Mouse (Mus musculus) kidney, postnatal 4 days (tissue): ENCODE measurements around the gene Gper1.
"Not testable (repeated sequence)": the region's sequence is repeated elsewhere in the genome, so short reads cannot be mapped to it uniquely, and the experiment has no call there.

Source experiments
- DNase-seq, 2 experiments: peaks; one replicate each; pipeline ENCODE4 v3.0.0; 2021; ENCODE audit warnings: mixed read lengths in 2 of 2

Gper1 gene

GRCm38 (mm10) chr5:139390324-139391119 is 32.4 kb upstream of the Gper1 start:
- DNase-seq: not testable (repeated sequence)

- DNase-seq: peak; percentile 55 to 73
Observed at GRCm38 (mm10) chr5:139391309-139391990, 31.5 kb upstream of the Gper1 start.

DNA sequence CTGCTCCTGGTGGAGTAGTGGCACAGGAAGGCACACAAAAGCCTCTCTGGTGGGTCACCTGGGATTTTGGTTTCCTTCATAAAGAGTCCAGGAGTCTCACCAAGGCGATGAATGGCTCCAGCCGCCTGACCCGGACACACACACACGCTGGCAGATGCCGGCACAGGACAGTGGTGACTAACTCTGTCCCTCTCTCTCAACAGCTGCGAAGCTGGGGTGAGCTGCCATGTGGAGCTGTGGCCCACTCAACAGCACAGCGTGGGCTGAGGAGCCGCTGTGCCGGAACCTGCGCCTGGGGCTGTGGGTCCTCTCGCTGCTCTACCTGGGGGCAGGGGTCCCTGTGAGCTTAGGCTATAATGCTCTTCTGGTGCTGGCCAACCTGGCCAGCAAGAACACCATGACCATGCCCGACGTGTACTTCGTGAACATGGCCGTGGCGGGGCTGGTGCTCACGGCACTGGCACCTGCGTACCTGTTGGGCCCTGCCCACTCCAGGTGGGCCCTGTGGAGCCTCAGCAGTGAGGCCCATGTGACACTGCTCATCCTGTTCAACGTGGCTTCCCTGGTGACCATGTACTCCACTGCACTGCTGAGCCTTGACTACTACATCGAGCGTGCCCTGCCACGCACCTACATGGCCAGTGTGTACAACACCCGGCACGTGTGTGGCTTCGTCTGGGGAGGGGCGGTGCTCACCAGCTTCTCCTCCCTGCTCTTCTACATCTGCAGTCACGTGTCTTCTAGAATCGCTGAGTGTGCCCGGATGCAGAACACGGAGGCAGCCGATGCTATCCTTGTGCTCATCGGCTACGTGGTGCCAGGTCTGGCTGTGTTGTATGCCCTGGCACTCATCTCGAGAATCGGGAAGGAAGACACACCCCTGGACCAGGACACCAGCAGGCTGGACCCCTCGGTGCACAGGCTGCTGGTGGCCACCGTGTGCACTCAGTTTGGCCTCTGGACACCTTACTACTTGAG is 30.4 kb upstream of the Gper1 start:
- no peak for DNase-seq

DNA sequence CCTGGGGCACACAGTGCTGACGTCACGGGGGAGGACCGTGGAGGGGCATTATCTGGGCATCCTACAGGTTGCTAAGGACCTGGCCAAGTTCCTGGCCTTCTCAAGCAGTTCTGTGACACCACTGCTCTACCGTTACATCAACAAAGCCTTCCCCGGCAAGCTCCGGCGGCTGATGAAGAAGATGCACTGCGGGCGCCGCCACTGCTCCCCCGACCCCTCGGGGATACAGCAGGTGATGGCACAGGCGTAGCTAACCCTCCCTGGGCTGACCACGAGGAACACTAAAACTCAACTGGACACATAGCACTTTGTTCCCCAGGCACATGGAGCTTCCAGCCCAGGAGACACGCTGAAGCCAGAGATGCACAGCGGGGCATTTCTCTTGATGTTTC is 29.8 kb upstream of the Gper1 start:
- DNase-seq: no peak

GRCm38 (mm10) chr5:139394399-139394798 is 28.6 kb upstream of the Gper1 start:
- DNase-seq: no peak

DNA sequence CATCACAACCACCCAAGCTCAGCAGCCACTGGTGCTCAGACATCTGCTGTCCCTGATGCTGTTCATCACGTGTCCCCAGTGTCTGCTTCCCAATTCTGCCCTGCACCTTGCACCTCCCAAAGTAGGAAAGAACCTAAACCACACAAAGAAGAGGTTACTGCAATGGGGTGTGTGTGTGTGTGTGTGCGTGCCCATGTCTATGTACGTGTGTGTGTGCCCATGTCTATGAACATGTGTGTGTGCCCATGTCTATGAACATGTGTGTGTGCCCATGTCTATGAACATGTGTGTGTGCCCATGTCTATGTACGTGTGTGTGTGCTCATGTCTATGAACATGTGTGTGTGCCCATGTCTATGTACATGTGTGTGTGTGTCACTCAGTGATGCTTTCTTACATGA is 27.4 kb upstream of the Gper1 start:
- no peak for DNase-seq

GRCm38 (mm10) chr5:139397359-139397916 is 25.5 kb upstream of the Gper1 start:
- no peak for DNase-seq

DNA sequence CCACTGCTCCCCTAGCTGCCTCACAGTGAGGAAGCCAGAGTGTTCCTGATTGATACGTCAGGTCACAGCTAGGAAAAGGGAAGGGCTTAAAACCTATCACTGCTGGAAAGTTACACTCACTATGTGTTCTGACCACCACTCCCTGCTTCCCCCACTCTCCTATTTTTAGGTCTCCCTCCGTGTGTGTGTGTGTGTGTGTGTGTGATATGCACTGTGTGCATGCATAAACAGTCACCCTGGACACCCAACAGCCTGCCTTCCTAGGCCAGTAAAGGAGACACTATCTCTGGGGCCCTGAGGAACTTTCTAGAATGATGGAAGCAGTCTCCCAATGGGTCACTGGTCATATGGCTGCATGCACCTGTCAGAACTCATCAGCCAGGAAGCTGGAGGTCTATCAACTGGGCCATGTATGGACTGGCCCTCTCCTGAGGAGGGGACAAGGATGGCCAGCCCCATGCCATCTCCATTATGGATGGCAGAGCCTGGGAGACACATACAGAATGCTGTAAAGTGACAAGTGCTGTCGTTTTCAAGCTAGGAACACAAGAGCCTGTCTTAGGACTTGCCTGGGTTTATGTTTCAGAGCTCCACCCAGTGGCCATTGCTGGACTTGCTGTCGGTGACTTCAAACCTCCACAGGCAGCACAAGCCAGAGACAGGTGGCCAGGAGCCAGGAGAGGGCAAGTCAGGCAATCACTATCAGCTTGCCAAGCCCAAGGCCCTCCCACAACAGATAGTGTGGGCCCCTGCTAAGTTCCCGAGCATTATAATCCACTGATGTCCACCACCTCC is 24.8 kb upstream of the Gper1 start:
- DNase-seq: peak; percentile 92 to 93

GRCm38 (mm10) chr5:139398786-139399185 is 24.2 kb upstream of the Gper1 start:
- no peak for DNase-seq

- DNase-seq: no peak
Observed at GRCm38 (mm10) chr5:139399991-139400390, 23.0 kb upstream of the Gper1 start.

GRCm38 (mm10) chr5:139402106-139402505 is 20.8 kb upstream of the Gper1 start:
- DNase-seq: no peak

GRCm38 (mm10) chr5:139403692-139404260 is 19.2 kb upstream of the Gper1 start:
- DNase-seq: no peak

DNA sequence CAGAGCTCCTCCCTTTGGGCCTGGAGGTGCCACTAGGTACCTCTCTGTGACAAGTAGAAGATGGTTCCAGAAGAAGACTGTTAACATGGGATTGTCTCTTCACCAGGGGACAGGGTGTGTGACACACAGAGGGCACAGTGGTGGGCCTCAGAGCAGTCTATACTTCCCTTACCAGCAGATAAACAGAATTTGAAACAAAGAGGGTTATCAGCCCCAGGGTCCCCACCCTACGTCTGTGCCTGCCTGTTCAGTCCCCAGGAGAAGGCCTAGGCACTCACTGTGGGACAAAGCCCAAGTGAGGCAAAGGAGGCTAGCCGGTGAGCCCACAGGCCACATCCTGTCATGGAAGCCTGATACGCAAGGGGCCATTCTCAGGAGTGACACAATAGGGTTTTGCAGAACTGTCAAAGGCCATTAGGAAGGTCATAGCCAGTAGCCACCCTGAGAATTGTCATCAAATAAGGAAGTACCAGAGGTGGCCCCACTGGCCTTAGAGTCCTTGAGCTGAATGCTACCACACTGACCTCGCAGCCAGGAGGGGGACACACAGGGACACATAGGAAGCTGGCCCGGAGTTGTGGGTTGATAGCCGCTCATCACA is 18.1 kb upstream of the Gper1 start, which contains the start of gene C130050O18Rik:
Gene C130050O18Rik, plus strand, starts transcription at position 480 of the 601 bp plus-strand sequence.
- DNase-seq: no peak

DNA sequence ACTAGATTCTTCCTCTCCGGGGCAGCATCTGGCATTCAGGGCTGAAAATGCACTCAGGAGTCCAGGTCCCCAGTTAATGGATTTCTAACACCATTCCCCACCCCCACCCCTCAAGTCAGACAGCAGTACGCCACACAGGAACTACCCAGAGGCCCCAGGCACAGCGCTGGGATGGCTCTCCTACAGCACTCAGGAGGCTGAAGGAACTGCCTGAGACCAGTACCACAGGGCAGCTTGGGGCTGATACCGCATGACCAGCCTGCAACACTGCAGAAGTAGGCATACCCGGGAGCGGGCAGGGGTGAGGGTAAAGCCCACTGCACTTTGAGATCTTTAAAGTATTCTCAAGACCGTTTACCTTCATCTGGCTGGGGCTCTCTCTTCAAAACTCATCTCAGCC is 17.5 kb upstream of the Gper1 start:
- DNase-seq: peak in 1 of 2 experiments; percentile 64

DNA sequence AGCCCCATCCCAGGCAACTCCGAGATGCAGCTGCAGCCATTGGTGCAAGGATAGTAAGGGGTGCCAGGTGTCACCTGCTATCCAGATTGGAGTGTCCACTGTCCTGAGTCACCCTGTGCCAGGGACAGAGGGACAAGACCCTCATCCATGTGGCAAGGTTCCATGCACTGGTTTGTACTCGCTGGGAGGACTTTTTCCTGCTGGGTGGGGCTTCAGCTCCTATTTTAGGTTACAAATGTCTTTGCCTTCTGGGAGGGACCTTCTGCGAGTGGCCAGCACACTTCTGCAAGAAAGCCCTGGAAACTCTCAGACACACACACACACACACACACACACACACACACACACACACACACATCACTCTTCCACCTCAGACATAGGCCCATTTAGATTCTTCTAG is 17.0 kb upstream of the Gper1 start:
- no peak for DNase-seq

DNA sequence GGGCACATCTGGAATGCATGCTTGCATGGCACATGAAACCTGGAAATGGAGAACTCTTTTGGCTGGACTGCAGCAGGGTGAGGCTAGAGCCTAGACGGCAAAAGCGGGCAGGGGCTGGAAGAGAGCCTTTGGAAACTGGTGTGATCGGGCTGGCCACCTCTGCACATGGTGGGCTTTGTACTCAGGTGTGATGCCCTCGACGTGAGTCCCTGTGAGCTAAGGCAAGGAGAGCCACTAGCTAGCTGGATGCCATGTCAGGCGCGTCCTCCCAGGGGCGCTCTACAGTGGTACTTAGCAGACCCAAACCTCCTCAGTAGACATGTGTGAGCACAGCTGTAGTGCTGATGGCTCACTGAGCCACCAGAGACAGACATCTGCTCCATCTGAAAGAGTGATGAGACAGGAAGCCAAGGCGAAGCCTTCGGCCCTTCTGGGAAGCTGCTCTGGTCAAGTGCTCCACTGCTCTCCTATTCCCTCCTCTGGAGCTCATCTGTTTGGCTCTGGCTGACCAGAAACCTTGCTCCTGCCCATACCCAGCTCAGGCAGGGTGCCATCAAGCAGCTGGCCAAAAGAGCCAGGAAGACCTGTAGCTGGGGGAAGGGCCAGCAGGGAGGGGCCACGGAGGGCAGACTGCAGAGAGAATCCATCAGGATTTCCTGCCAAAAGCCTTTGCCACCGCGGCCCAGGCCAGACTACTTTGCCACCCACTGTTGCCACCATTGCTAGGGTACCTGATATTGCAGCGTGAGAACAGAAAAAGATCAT is 15.6 kb upstream of the Gper1 start:
- DNase-seq: no peak

DNA sequence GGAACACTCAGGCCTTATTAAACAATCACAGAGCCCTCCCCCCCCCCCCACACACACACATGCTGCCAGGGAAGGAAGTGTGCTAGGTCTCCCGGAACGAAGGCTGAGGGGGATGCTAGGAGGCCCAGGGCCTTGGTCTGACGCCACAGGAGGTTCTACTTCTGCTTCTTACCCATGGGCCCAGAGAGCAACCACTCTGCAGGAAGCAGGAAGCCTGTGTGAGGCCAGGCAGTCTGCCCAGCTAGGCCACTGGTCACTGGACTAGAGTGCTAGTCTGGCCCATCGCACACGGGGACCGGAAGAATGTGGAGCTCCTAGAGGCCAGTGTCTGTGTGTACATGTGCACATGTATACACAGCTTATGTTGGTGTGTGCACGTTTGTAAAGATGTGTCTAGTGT is 14.4 kb upstream of the Gper1 start:
- DNase-seq: peak in 1 of 2 experiments; percentile 54

DNA sequence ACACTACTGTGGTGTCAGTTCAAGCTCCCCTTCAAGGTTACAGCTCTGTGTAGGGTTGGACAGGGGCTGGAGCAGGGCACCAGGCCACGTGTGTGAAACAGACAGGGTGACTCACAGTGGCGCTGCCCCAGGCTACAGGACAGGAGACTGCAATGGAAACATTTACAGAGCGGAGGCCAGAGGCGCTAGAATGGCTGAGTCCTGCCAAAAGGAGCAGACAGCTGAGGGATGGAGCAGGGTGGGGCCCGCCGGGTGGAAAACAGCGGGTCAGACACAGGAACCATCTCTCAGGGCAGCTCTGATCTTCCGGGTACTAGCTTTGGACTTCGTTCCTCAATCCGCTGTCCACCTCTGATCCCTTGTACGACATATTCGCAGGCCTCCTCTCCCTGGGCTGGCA is 13.5 kb upstream of the Gper1 start:
- peak; percentile 57 to 67 for DNase-seq

GRCm38 (mm10) chr5:139410056-139410455 is 12.9 kb upstream of the Gper1 start:
- no peak for DNase-seq

DNA sequence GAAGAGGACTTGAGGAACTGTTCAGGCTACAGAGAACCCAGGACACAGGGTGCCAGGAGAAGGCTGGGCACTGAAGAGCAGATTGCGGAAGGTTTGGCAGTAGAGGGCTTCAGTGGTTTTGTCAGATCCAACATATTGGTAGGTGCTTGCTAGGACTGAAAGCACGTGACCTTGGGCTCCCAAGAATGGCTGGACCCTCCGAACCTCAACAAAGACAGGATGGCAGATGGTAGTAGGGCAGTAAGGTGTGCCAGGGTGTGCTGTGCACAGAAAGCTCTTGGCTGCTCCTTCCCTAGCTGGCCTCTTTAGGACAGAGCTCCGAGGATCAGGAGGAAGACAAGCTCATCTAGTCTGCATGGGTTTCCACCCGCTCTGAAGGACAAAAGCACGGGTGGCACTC is 11.8 kb upstream of the Gper1 start:
- no peak for DNase-seq
